Mouse (Mus musculus) heart, embryonic 14.5 days (tissue): ENCODE measurements around the gene Rwdd3. TPM values are rescaled to one million over a fixed set of nuclear protein-coding genes. Genes with fewer than 3 reads are reported as not detected.

Source experiments
- ATAC-seq: fragments of 200-750 bp; cut with Nextera tagmentation; 2 replicates; pipeline ENCODE4 v1.8.0; 2017; ENCODE audit warnings: low read depth, moderate TSS enrichment; ENCODE audit not compliant: insufficient number of reproducible peaks, insufficient read depth, low FRiP score
- H3K27ac ChIP-seq, 2 experiments: fragments of 200-500 bp in 1 of 2; fragments of 300-500 bp in 1 of 2; sonication (generic) in 1 of 2; replicated peaks in 1 of 2; 2 replicates each; pipeline ENCODE4 v1.5.1; 2012 to 2014; ENCODE audit warnings: low read depth in 2 of 2, low read length in 2 of 2, control low read depth in 1 of 2, mild to moderate bottlenecking in 1 of 2, mixed read lengths in 1 of 2; ENCODE audit not compliant: control insufficient read depth in 1 of 2, insufficient read depth in 1 of 2
- H3K27me3 ChIP-seq: fragments of 300-500 bp; sonication (generic); 2 replicates; pipeline ENCODE4 v1.6.1; 2014; ENCODE audit warnings: mild to moderate bottlenecking, low read length, control low read depth; ENCODE audit not compliant: control insufficient read depth, insufficient read depth
- H3K36me3 ChIP-seq: fragments of 300-500 bp; sonication (generic); 2 replicates; pipeline ENCODE4 v1.6.1; 2014; ENCODE audit warnings: mild to moderate bottlenecking, control low read depth, low read length, mixed read lengths; ENCODE audit not compliant: control insufficient read depth, insufficient read depth
- H3K4me1 ChIP-seq, 2 experiments: fragments of 200-500 bp in 1 of 2; fragments of 300-500 bp in 1 of 2; sonication (generic) in 1 of 2; 2 replicates each; pipeline ENCODE4 v1.6.1; 2012 to 2014; ENCODE audit warnings: low read length in 2 of 2, control low read depth in 1 of 2, mixed read lengths in 1 of 2; ENCODE audit not compliant: control insufficient read depth in 2 of 2, insufficient read depth in 2 of 2
- H3K4me2 ChIP-seq: fragments of 300-500 bp; sonication (generic); 2 replicates; pipeline ENCODE4 v1.6.1; 2014; ENCODE audit warnings: mild to moderate bottlenecking, low read length
- H3K4me3 ChIP-seq, 2 experiments: fragments of 200-500 bp in 1 of 2; fragments of 300-500 bp in 1 of 2; sonication (generic) in 1 of 2; 2 replicates each; pipeline ENCODE4 v1.5.1; 2012 to 2014; ENCODE audit warnings: low read length in 2 of 2, mild to moderate bottlenecking in 2 of 2, control low read depth in 1 of 2, low read depth in 1 of 2, moderate library complexity in 1 of 2; ENCODE audit not compliant: control insufficient read depth in 1 of 2, insufficient read depth in 1 of 2
- H3K9ac ChIP-seq: fragments of 300-500 bp; sonication (generic); 2 replicates; pipeline ENCODE4 v1.6.1; 2014; ENCODE audit warnings: mild to moderate bottlenecking, low read length
- H3K9me3 ChIP-seq: fragments of 300-500 bp; sonication (generic); 2 replicates; pipeline ENCODE4 v1.6.1; 2016; ENCODE audit warnings: low read length, control low read depth; ENCODE audit not compliant: control insufficient read depth
- WGBS: fragments of 180-500 bp; shearing (Covaris S2); extraction: QIAGEN DNeasy Blood & Tissue Kit; methylation state at CpG from one replicate; pipeline ENCODE4 v1.1.7; 2014; 5-methylcytosine and 5-hydroxymethylcytosine counted together
- polyA plus RNA-seq: library from polyadenylated mRNA; unstranded; fragments of >200 nt; fragmentation: Nextera tagmentation; extraction: Ambion mirVana; gene quantifications from 2 replicates; pipeline ENCODE4 v1.2.1, GENCODE M21; 2014

Rwdd3 gene
- polyA plus RNA-seq, 1 experiment from 2014 or later: 4.0 TPM

DNA sequence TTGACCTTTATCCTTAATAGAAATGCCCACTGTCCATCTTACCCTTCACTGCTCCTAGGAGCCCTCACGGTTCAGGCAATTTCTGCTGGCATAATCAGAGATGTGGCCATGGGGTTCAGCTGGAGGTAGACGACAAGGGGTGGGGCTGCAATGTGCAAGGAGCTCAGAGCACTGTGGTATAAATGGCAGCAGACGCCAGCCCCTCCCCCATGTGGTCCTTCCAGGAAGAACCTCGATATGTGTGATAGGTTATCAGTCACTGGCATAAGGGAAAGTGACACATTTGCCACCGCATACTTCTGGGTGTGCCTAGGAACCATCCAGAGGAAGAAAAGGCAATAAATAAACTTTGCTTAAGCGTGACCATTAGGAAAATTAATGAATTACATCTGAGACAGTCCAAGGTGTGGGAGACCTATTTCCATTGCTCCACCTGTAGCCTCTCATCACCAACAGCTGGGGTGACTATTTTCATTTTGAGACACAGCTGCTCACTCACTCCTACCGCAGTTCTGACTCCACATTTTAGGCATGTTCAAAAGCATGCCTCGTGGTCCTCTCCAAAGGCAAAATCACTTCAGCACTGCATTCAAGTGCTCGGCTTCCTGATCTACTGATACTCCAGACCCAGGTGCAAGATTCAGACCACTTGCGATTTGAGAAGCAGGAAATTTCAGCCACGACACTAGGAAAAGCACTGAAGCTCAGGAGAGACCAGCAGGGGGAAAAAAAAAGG is 29.7 kb upstream of the Rwdd3 start:
- Histone ChIP-seq H3K9ac (no peak overlapping the region), H3K27me3 (no peaks in the 10 kb centered on the region), H3K9me3 (no peaks in the 10 kb centered on the region), H3K4me1 (peaks cover 0 to 4% of the 10 kb centered on the region in 2 experiments; a peak in 1 of 4 replicates), H3K36me3 (no peaks in the 10 kb centered on the region), H3K4me3 (no peak overlapping the region), H3K27ac (no peak overlapping the region), H3K4me2 (no peak overlapping the region)
- ATAC-seq: no peak
- 38% methylated on average over 11 of the region's 11 CpGs for WGBS

DNA sequence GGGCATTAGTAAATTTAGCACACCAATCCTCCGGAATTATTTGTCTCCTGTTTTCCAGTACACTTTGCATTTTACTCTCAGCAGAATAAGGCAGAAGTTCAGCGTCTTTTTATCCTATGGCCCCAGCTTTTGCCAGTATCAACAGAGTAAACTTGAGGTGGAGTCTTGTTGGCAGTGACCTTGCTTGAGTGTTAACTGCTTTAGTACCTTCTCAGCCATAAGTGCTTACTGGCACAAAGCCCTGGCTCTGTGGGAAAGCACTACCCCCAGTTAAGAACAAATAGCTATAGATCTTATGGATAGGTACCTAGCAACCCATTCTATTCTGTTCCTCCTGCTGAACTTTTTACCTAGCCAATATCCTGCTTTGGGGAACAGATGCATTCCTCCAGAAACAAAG is 17.7 kb upstream of the Rwdd3 start:
- peaks cover 0 to 2% of the 10 kb centered on the region in 2 experiments; a peak in 1 of 4 replicates for H3K4me1 ChIP-seq
- 73% methylated on average over 2 of the region's 2 CpGs for WGBS

DNA sequence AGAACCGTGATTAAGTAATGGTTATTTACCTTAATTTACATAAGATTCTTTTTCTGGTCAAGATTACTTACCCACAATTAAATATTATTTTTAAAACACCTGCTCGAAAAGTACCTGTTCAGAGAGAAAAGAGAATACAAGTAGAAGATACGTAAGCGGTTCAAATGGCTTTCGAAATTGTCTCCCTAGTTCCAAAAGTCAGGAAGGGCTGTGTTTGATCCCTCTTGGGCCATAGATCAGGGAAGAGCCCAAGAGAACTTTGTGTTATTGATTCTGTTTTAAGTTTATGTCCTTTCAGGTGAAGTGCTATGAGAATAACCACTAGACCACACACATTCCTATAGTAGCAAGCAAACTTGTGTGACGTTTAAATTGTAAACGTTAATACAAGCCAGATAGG is 16.0 kb upstream of the Rwdd3 start:
- Histone ChIP-seq H3K9ac (no peak overlapping the region), H3K27me3 (no peaks in the 10 kb centered on the region), H3K9me3 (no peaks in the 10 kb centered on the region), H3K4me1 (peaks cover 2 to 4% of the 10 kb centered on the region in 2 experiments; a peak in 3 of 4 replicates), H3K4me3 (no peak overlapping the region), H3K4me2 (no peak overlapping the region), H3K36me3 (no peaks in the 10 kb centered on the region), H3K27ac (no peak overlapping the region)
- 88% methylated on average over 7 of the region's 7 CpGs for WGBS
- ATAC-seq: no peak

More for the DNA sequence above, 17.7 kb upstream of the Rwdd3 start:
- Histone ChIP-seq H3K9me3 (no peaks in the 10 kb centered on the region), H3K36me3 (no peaks in the 10 kb centered on the region), H3K27ac (no peak overlapping the region), H3K9ac (no peak overlapping the region), H3K4me3 (no peak overlapping the region), H3K27me3 (no peaks in the 10 kb centered on the region), H3K4me2 (no peak overlapping the region)
- no peak for ATAC-seq

DNA sequence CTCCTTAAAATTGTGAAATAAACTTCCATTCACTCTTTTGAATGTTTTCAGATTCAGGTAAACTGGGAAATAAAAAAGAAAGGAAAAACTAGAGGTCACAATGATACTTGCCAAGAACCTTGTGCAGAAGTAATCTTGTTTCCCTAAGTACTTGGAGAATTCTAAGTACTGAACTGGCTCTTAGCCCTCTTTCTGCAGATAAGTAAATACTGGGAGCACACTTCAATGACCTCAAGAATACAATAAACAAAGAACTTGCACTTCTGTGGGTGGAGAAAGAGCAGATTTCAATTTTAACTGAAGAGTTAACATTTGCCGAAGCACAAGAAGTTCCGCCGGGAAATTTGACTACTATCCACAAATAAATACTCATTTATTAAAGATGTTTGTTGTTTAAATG is 15.4 kb upstream of the Rwdd3 start:
- ATAC-seq: no peak

DNA sequence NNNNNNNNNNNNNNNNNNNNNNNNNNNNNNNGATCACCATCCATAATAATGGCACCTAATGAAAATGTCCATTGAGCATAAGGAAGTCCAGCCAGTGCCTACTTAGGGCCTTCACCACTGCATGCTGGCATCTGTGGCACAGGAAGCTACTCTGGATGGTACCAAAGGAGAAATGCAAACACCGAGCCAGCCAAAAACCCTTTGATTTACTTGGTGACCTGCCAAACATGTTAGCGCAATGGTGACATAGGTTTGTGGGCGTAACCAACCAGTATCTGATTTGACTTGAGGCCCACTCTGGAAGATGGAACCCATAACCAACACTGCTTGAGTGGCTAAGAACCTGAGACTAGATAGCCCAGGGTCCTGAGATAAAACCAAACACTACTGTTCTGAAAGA is 13.7 kb upstream of the Rwdd3 start:
- Histone ChIP-seq H3K9me3 (no peaks in the 10 kb centered on the region), H3K27me3 (no peaks in the 10 kb centered on the region), H3K4me2 (no peak overlapping the region), H3K9ac (no peak overlapping the region), H3K4me3 (no peak overlapping the region), H3K36me3 (no peaks in the 10 kb centered on the region), H3K4me1 (peaks cover 2 to 5% of the 10 kb centered on the region in 2 experiments; a peak in 3 of 4 replicates), H3K27ac (no peak overlapping the region)
- 88% methylated on average over 3 of the region's 3 CpGs for WGBS
- no peak for ATAC-seq

More for the DNA sequence above, 15.4 kb upstream of the Rwdd3 start:
- Histone ChIP-seq H3K9ac (no peak overlapping the region), H3K9me3 (no peaks in the 10 kb centered on the region), H3K36me3 (no peaks in the 10 kb centered on the region), H3K4me2 (no peak overlapping the region), H3K27ac (no peak overlapping the region), H3K4me3 (no peak overlapping the region), H3K27me3 (no peaks in the 10 kb centered on the region), H3K4me1 (peaks cover 2 to 5% of the 10 kb centered on the region in 2 experiments; a peak in 3 of 4 replicates)
- 82% methylated on average over 3 of the region's 3 CpGs for WGBS

DNA sequence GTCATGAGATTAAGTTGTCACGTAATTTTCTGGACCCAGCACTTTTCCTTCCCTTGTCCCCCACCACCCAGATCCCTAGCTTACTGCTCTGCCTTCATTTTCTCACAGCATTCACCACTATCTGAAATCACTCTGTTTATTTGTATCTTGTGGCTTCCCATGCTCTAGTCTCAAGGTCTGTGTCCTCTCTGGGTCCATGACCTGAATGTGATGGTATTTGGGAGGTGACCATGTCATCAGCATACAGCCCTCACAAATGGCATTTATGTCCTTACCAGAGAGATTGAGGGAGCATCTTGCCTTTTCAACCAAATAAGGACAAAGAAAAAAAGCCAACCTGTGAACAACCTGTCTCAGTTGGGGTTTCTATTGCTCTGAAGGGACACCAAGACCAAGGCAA is 4.5 kb upstream of the Rwdd3 start:
- no peaks in the 10 kb centered on the region for H3K9me3 ChIP-seq
- 100% methylated on average over 1 of the region's 1 CpGs for WGBS
- no peak overlapping the region for H3K9ac ChIP-seq
- H3K4me1 ChIP-seq: no peaks in the 10 kb centered on the region
- no peak overlapping the region for H3K27ac ChIP-seq
- no peak for ATAC-seq
- no peaks in the 10 kb centered on the region for H3K27me3 ChIP-seq
- H3K4me2 ChIP-seq: no peak overlapping the region
- H3K4me3 ChIP-seq: no peak overlapping the region
- no peaks in the 10 kb centered on the region for H3K36me3 ChIP-seq

DNA sequence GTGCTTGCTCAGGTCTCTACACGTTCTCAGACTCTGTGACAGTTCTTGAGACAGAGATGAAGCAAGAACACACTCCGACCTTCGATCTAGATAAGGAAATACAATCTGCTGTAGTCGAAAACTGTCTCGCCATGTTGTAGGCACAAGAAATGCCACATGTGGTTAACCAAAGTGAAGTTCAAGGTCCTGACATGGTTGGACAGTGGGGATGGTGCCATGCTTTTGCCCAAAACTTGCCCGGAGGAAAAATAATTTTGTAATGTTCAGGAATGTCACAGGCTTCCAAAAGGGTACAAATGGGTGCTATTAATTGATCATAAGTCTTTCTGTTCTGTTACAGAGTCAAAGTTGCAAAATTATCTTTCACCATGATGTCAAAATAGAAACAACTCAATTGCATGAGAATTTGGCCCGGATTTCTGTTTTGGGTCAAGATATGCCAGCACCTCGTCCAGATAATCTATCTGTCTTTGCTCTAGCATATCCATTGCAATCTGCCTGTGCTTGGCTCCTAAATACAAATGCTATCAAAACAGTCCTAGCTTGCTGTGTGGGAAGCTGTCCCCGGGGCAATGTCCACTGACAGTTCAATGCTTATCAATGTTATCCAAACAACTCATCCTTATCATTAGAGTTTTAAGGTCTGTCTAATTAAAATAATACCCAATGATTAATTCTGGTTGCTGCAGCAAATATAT is 2.9 kb upstream of the Rwdd3 start:
- Histone ChIP-seq H3K4me3 (no peak overlapping the region), H3K27ac (no peak overlapping the region), H3K4me2 (no peak overlapping the region), H3K36me3 (no peaks in the 10 kb centered on the region), H3K9me3 (no peaks in the 10 kb centered on the region), H3K27me3 (no peaks in the 10 kb centered on the region), H3K4me1 (peaks cover 0 to 4% of the 10 kb centered on the region in 2 experiments; a peak in 1 of 4 replicates), H3K9ac (no peak overlapping the region)
- ATAC-seq: no peak
- WGBS: 54% methylated on average over 9 of the region's 9 CpGs
